Mouse (Mus musculus) myocyte (in vitro differentiated cells): ENCODE results near the gene Oas1a.

Experiments
- CEBPB ChIP-seq: IDR thresholded peaks from 2 replicates; pipeline ENCODE4 v1.6.1; 2011; ENCODE audit warnings: mild to moderate bottlenecking, moderate library complexity; ENCODE audit not compliant: poor library complexity, insufficient read depth, severe bottlenecking
- E2F4 ChIP-seq: IDR thresholded peaks from one replicate; pipeline ENCODE4 v1.6.1; 2011; ENCODE audit warnings: mild to moderate bottlenecking, control low read depth, moderate library complexity; ENCODE audit not compliant: insufficient read depth
- MAX ChIP-seq: IDR thresholded peaks from one replicate; pipeline ENCODE4 v1.6.1; 2011; ENCODE audit warnings: low read depth, mild to moderate bottlenecking, control low read depth
- MYOD1 ChIP-seq, 3 experiments: IDR thresholded peaks; one replicate each; pipeline ENCODE4 v1.6.1; 2011; ENCODE audit warnings: control low read depth in 2 of 3, low read depth in 2 of 3, mild to moderate bottlenecking in 2 of 3, moderate library complexity in 1 of 3; ENCODE audit not compliant: insufficient read length in 2 of 3, control insufficient read depth in 1 of 3
- MYOG ChIP-seq, 3 experiments: IDR thresholded peaks; one replicate each; pipeline ENCODE4 v1.6.1; 2011; ENCODE audit warnings: control low read depth in 2 of 3, low read depth in 2 of 3, mild to moderate bottlenecking in 2 of 3; ENCODE audit not compliant: insufficient read length in 2 of 3, control insufficient read depth in 1 of 3, insufficient read depth in 1 of 3
- POLR2A ChIP-seq: IDR thresholded peaks from one replicate; pipeline ENCODE4 v1.6.1; 2011; ENCODE audit warnings: low read depth, mild to moderate bottlenecking, control low read depth, moderate library complexity; ENCODE audit not compliant: insufficient read length
- POLR2AphosphoS2 ChIP-seq: IDR thresholded peaks from one replicate; pipeline ENCODE4 v1.6.1; 2011; ENCODE audit warnings: low read depth, control low read depth; ENCODE audit not compliant: insufficient read length
- SRF ChIP-seq: IDR thresholded peaks from one replicate; pipeline ENCODE4 v1.6.1; 2011; ENCODE audit warnings: low read depth; ENCODE audit not compliant: control insufficient read depth, insufficient read length
- TCF12 ChIP-seq: IDR thresholded peaks from one replicate; pipeline ENCODE4 v1.6.1; 2011; ENCODE audit warnings: mild to moderate bottlenecking, control low read depth; ENCODE audit not compliant: poor library complexity, insufficient read depth, severe bottlenecking
- TCF3 ChIP-seq: IDR thresholded peaks from one replicate; pipeline ENCODE4 v1.6.1; 2011; ENCODE audit warnings: low read depth, control low read depth; ENCODE audit not compliant: insufficient read length
- USF1 ChIP-seq: IDR thresholded peaks from one replicate; pipeline ENCODE4 v1.6.1; 2011; ENCODE audit warnings: low read depth, mild to moderate bottlenecking, control low read depth, moderate library complexity

GRCm38 (mm10) chr5:120898726-120899125, 8.6 kb downstream of the Oas1a start:
- TF ChIP-seq MAX = no peak
- no peak for TF ChIP-seq MYOG (IDR thresholded peaks at IDR 0.05; ENCODE audit: control insufficient read depth in 1 of 3, insufficient read depth in 1 of 3, insufficient read length in 2 of 3, low read depth in 2 of 3)
- no peak for TF ChIP-seq POLR2A
- no peak for TF ChIP-seq MYOD1 (IDR thresholded peaks at IDR 0.05; ENCODE audit: control insufficient read depth in 1 of 3, insufficient read length in 2 of 3, low read depth in 2 of 3)
- no peak for TF ChIP-seq USF1
- no peak for TF ChIP-seq POLR2AphosphoS2
- no peak for TF ChIP-seq E2F4
- TF ChIP-seq SRF = no peak
- no peak for TF ChIP-seq TCF12
- TF ChIP-seq CEBPB = no peak
- TF ChIP-seq TCF3 = no peak
